Mouse (Mus musculus): ENCODE data around the gene Krt39.

Gene Krt39

DNA sequence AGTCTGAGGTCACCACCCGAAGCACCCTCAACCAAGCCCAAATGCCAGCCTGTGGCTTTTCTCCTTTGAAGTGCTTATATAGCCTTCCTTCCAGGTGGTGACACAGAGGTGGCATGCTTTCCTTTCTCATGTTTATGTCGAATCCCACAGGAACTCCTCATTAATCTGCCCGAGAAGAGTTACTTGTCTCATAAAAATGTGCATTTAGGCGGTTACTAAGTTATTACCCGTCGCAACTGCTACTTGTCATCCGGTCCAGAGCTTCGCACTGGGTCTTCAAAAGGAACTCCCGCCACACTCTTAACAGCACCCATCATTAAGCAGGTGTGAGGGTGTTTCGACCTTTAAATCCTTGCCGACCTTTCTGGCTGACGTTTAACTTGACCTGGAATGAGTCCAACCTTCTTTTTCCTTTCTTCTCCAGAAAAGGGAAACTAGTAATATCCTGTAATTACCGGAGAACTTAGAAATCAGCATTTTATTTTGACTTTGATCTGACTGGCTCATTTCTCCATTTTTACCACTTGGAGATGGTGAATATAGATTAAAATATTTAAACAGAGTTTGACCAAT lies at the start of gene Krt39:
Gene Krt39, minus strand, starts transcription at position 51 of the 573 bp plus-strand sequence.
- DNase-seq, result no peak

DNA sequence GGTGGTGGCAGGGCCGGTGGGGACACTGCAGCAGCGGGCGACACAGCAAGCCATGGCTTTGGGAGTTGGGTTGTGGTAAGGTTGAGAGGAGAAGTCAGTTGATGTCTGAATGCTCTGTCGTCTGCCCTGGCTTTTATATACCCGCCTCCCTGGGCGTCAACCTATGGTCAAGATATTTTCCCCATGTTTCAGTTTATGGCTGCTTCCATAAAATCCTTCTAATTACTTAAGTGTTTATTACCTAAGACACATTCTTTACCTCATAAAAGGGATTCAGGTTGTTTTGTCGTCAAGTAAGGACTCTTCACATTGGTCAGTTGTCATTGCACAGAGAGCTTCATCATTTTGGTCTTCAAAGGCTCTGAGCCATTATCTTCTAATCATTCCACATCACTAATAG lies 45.4 kb upstream of the Krt39 start, which contains the start of gene Krtap3-1:
Gene Krtap3-1, minus strand, starts transcription at position 101 of the 400 bp plus-strand sequence.
- no peak for DNase-seq

DNA sequence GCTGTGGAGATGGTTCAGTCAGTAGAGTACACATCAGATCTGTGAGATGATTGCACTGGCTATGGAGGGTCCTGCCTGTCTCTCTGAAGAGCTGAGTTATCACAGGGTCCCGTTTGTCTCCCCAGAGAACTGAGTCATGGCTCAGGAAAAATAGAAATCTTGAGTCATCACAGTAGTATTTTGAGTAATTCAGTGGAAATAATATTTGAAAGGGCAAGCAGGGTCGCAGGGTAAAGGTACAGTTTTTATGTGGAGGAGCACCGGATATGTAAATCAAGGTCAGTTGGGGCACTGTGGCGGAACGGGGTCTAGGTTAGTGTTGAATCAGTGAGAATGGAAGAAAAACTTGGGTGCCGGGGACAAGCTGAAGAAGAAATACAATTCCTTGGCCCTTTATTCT lies 41.4 kb upstream of the Krt39 start:
- DNase-seq, result no peak

DNA sequence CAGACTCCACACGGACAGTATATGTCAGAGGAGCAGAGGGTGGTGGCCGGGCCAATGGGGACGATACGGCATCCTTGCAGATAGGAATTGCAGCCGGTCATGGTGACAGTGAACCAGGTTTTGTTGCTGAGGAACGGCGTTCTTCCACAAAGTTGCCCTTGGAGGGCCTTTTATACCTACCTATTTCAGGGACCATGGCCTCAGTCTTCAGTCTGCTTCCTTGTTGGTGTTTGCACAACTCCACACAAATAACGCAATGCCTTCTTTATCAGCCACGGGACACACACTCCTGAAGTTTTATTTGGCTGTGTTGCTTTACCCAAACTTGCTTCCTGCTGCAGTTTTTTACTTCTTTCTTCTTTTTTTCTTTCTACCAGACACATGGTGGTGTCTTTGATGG lies 38.2 kb upstream of the Krt39 start, which contains the start of gene Gm11939:
Gene Gm11939, minus strand, starts transcription at position 101 of the 400 bp plus-strand sequence.
- no peak for DNase-seq

DNA sequence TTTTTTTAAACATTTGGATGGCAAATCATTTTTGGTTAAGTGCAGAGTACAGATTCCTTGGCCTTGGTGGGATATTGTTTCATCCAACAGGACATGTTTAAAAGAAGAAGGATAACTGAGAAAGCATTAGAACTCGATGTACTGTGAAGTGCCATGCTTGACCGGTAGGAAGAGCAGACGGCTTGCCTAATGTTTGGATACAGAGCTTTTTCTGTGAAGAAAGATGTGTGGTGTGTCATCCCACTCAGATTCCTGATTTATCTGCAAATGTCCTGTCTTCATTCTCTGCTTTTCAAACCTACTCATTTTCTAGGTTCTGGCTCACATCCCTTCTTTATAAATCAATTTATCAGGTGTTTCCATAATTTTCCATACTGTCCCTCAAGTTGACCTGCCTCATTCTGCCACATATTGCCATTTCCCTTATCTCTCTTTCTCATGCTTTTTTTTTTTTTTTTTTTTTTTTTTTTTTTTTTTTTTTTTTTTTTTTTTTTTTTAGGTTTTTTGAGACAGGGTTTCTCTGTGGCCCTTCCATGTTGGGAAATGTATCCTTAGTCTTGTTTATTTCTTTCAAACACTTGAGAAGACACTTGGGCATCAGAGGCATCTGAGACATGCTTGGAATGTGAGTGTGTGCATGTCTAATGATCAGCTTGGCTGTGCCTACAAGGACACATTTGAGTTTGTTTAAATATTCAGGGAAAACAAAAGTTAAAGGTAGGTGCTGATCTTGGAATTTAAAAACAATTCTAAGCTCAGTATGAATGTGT lies 37.0 kb upstream of the Krt39 start:
- DNase-seq, result no peak

DNA sequence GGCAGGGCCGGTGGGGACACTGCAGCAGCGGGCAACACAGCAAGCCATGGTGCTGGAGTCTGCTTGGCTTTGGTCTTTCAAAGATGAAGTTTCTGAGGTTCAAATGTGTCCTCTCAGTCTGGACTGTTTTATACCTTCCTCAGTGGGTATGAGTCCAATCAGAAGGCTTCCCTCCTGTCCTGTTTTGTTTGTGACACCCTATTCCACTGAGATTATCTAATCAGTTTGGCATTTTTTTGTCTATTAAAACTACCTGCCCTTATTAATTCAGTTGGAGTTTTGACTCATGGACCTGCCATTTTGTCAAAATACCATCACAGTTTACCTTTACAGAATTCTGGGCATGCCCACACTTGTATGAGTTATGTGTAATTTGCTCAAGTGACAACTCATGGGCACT lies 35.6 kb upstream of the Krt39 start, which contains the start of gene Krtap3-2:
Gene Krtap3-2, minus strand, starts transcription at position 101 of the 400 bp plus-strand sequence.
- no peak for DNase-seq

DNA sequence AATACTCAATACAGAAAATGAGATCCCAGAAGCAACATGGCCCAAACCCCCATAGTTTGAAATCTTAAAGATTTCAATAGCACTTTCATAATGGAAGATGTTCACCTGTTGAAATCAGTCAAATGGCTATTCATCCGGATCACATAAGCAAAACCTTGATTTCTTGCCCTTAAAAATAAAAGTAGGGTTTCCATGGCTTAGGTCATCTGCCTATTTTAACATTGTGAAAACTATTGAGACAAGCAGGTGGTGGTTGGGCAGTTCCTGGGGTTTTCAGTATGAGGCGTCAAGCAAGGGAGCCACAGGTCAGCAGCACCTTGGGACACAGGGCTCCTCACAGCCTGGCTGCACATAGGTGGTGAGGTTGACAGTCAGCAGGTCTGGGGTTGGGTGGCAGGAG lies 35.1 kb upstream of the Krt39 start:
- no peak for DNase-seq

DNA sequence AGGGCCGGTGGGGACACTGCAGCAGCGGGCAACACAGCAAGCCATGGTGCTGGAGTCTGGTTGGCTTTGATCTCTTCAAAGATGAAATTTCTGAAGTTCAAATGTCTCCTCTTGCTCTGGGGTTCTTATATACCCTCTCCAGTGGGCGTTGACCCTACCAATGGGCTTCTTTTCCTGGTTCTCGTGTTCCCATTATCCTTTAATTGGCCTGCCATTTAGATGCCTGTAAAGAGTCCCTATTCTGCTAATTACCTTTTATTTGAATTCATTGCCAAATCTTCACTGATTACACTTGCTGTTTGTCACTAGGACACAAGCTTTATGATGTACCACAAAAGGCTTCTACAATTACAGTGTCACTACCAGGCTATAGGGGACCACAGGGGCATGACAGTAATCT lies 29.6 kb upstream of the Krt39 start, which contains the start of gene Krtap3-3:
Gene Krtap3-3, minus strand, starts transcription at position 101 of the 400 bp plus-strand sequence.
- DNase-seq, result no peak

DNA sequence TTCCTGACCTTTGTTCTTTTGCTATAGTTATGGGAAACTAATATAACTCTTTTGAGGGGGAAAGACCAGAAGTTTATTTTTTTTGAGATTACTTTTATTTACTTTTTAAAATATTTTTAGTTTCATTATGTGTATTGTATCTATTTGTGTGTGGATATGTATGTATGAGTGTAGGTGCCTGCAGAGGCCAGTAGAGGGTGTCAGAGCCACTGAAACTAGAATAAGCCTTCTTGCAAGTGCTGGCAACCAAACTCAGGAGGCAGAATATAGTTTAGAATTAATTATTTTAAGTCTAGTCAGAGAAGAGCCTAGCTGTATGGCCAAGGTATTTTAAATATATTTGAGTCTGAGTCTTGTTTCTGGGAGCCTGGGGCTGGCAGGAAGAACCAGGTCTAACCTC lies 26.8 kb upstream of the Krt39 start:
- DNase-seq, result no peak

DNA sequence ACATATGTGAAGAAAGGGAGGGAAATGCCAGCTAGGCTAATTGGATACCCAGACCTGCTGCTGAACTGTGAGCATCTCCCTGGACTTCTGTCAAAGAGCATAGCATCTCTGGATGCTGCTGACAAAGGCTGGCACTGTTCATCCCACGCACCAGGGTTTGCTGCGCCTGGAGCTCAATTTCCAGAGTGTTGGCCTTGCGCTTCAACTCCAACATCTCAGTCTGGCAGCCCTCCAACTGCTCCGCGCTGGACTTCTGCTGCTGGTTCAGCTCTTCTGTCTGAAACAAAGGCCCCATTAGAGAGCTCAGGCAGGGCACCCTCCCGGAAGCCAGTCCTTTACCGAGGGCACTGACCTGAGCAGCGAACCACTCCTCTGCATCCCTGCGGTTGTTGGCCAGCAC lies 18.6 kb upstream of the Krt39 start:
- no peak for DNase-seq

DNA sequence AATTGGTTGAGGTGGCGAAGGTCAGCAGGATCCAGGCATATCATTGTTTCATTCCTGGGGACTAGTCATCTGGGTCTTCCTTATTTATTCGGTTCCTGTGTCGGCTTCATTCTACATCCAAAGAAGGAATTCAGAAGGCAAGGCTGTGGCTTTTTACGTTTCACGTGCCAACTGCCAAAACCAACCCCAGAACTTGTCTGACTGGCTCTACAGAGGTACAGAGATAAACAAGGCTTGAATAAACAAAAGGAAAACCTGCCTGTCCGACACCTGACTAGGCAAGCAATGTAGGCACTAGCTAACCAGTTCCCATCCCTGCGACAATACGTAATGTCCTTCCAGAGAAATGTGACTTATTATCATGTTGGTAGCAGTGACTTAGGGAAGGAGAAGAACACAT lies 7.0 kb downstream of the Krt39 start:
- no peak for DNase-seq

DNA sequence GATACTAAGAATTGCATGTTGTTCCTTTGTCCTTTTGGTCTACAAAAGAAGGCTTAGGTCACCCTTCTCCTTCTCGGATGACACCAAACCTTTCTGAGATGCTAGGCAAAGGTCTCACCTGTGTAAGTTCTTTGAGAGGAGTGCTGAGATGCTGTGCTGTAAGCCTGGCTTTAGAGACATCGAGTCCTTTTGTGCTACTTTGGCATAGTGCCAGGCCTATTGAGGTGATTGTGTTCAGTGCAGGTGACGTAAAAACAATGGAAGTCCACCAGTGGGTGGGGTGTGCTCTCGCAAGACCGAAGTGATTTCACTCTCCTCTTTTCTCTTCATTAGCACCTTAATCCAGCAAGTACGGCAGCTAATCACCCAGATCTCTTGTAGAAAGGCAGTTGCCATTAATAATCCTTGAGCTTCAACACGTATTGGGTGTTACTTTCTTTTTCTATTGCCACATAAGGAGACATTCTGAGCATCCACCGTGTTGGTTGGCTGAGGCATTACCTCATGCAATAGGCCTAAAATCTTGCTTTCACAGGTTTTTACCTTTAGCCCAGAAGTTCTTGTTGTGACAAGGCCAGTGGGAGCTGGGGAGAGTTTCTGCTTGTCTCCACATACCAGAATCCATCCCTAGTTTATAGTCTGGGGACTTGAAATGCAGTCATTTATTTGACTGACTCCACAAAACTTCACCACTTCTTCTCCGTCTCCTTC lies 20.9 kb downstream of the Krt39 start:
- DNase-seq, result no peak

DNA sequence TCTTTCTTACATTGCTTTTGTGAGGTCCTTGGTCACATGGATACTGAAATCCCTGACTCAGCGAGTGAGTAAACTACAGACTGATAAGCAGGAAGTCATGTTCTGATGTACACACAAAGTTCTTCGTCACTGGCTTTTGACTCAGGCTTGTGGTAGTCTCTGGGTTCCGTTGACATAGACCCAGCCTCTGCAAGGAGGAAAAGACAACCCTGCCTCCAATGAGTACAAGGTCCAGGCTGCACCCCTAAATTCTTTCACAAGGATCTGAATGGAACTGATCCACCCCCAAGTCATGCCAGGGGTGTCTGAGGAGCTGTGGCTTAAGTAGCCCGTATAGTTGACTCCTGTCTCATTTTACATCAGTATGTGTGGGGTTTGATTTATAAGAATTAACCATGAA lies 24.7 kb downstream of the Krt39 start:
- no peak for DNase-seq

DNA sequence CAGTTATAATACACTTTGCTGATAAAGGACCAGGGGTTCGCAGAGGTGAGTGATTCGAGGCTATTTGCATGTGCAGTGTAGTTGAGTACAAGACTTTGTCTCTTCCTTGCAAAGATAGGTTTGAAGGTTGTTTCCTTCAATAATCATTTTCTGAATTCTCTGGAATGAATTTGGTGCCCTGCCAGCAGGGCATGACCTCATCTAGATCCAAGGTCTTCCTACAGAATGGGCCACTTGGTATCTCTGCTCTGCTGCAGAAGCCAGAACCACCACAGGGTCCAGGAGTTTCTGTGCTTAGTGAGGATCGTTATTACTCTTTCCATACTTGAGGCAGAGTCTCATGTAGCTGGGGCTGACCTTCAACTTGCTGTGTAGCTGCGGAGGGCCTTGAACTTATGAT lies 26.4 kb downstream of the Krt39 start:
- DNase-seq, result no peak

DNA sequence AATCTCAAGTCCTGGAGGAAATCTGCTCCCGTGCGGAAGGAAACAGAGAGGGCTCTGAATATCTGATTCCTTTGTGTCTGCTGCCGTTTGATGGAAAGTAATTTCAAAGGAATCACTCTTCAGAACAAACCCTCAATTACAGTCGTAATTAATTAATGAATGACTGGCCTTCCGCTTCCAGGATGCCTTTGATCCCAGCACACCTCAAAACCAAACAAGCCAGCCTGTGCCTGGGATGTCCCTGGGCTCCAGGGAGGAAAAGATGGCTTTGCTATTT lies 27.6 kb downstream of the Krt39 start:
- DNase-seq, result no peak

DNA sequence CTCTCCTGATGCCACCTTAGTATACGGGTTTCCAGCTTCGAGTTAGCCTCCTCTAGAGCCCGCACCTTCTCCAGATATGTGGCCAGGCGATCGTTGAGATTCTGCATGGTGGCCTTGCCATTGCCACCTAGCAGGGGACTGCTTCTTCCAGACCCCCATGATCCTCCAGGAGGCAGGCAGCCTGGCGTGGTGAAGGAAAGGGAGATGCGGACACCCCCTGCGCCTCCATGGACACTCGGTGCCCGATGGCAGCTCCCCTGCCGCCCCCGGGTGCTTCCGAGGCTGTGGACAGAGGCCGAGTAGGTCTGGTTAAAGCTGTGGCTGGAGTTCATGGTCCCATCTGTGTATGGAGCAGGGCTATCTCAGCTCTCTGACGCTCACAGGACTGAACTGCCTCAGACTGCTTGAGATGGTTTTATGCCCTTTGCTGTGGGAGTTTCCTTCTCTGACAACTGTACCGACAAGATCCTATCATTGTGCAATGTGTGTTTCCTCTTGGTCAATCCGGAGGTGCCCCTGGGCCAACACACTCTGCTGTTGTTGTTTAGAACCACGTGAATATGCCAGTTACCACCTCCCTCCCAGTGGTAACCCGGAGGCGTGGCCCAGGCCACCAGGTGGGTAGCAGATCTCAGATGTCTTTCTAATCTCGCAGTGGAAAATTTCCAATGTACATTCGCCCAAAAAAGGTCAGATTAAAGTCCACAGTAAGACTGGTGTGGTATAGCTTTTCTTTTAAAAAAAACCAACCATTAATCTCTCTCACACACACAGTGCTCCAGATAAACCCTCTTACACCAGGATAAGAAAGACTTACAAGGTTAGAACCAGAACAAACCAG lies 28.2 kb downstream of the Krt39 start, which contains the start of gene Krt23:
Gene Krt23, minus strand, starts transcription at position 405 of the 841 bp plus-strand sequence.
- DNase-seq, result no peak

DNA sequence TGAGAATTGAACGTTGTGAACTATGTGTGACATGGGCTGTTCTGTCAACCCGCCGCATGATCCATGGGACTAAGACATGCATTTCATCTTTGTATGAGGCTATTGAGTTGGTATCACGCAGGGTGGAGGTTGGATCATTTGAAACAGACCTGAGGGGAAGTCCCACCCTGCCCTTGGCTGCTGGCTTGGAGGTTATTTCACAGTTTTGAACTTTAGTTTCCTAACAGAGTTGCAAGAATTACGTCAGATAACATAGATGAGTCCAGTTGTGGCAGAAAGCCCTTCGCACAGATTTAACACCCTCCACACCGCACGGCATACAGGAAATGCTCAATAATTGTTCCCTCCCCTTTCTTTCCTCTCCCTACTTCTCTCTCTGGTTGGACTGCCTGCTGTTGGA lies 30.1 kb downstream of the Krt39 start:
- DNase-seq, result no peak

DNA sequence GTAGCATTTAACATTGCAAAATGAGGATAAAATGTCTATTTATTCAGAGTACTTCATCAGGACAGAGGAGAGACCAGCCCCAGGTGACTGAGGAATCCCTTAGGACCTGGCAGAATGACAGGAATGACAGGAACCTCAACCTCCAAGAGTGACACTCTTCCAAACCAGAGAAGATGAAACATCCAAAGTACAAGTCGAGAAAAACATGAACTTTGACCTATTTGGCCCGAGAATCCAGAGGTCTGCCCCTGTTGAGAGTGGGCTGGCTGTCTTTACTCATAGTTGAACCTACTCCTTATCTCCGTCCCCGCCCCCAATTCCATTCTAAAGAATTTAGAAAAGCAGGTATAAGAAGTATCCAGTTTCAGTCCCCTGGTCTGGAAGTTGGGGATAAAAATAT lies 30.5 kb downstream of the Krt39 start:
- no peak for DNase-seq

DNA sequence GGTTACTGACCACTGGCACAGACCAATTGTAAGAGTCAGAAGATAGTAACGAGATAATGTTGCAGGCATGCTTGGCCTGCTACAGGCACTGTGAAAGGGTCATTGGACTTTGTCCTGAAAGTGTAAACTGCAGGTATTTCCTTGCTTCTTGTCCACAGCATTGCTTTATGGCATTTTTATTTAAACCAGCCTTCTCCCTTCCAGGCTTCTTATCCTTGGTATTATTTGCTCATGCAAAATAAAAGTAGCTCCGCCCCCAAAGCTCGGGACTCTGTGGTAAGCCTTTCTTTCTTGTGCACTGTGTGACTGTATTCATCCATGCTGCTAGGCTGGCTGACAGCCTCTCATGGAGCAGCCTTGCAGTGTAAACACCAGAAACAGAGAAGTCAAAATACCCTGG lies 31.9 kb downstream of the Krt39 start:
- no peak for DNase-seq

DNA sequence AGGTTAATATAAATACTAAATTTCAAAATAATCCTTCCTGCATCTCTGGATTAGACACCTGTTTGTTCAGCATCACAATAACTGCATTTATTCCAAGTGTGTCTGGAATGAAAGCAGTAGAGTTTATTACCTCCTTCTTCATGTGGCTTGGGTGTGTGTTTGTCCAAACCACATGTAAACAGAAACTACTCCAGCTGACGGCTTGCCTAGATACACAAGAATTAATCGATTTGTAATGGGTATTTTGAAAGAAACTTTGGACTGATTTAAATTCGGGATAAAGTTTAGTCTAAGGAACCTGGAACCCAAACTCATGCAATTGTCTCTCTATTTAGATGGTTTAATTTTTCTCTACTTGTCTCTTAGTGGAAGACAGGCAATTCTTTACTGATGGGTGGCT lies 46.2 kb downstream of the Krt39 start:
- no peak for DNase-seq

DNA sequence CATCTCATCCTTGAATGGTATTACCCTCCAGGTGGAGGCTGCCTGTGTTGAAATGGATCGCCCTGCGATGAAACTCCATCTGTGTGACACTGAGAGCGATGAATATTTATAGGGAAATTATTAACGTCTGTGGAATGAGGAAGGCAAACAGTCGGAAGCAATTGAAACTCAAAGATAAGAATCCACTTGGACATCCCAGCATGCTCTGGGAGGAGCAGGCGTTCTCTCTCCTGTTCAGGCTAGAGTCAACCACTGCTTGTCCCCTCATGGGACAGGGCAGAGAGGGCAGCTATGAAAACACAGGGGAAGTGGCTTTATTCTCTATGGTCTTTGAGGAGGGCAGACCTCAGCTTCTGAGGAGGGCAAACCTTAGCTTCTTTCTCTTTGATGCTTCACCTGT lies 47.7 kb downstream of the Krt39 start:
- no peak for DNase-seq

DNA sequence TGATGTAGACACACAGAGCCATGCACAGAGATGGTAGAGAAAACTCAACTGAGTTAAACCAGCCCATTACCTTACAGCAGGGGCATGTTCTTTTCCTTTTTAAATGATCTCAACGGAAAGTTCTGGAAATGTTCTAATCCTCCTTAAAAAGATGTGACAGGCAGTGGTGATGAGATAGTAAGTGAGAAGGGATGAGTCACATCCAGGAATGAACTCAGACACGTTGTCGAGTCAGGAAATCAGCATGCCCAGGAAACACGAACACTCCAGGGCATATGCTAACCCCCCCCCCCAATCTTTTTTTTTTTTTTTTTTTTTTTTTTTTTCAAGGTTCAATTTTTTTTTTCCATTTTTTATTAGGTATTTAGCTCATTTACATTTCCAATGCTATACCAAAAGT lies 48.7 kb downstream of the Krt39 start:
- DNase-seq, result no peak

DNA sequence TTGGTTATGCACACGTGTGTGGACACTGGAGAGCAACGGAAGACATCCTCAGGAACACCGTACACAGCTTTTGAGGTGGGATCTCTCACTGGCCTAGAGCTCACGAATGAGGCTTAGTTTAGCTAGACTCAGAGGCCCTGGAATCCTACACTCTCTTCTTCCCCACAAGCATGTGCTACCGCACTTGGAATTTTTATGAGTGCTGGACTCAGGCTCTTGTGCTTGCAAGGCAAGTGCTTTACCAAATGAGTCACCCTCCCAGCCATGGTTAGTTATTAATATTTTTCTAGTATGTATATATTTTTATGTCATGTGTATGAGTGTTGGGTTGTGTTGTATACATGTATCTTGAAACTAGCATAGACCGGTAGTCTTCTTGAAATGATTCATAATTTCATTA lies 49.2 kb downstream of the Krt39 start:
- DNase-seq, result no peak

All from thymus, postnatal 4 days (tissue).